10 mouse cellular contexts compared by ENCODE assay signal in genomic region chr16:85677027-85677426, GRCm38 (mm10).
DNase-seq lines count a peak whose midpoint lies in the region; ATAC-seq and TF ChIP-seq lines count a peak whose summit lies in the region.
"Had no signal": no experiment of that assay in that cellular context is flagged by ENCODE, and none has a peak within 500 bp of the region (broad histone marks: within the 10 kb centered on the region; RNA-seq: fewer than 3 reads in every experiment).

No protein-coding gene starts in this region.

- no peak overlapping the region for H3K4me3 ChIP-seq in heart, embryonic 12.5 days
- H3K4me3 ChIP-seq in forebrain, embryonic 16.5 days (replicated peaks; ENCODE audit: low read length) = no peak overlapping the region
- no peak overlapping the region for H3K4me3 ChIP-seq in hindbrain, embryonic 16.5 days (ENCODE audit: low read length)
- no peak overlapping the region for H3K4me3 ChIP-seq in left cerebral cortex, adult 2 months
- H3K4me3 ChIP-seq in midbrain, embryonic 12.5 days = no peak overlapping the region
- H3K4me3 ChIP-seq: hindbrain, embryonic 15.5 days had no signal

- no peak for ATAC-seq in heart, embryonic 12.5 days (ENCODE audit: insufficient number of reproducible peaks, low FRiP score)
- ATAC-seq in forebrain, embryonic 16.5 days = peak; percentile 64; the same call in 1 of the 2 replicates
- 0 out of 2 replicates have a peak, but pooled peaks have one; percentile 52 for ATAC-seq in hindbrain, embryonic 16.5 days
- peak; percentile 55 for ATAC-seq in midbrain, embryonic 12.5 days (ENCODE audit: low FRiP score, low read depth)

- intact Hi-C loops in left cerebral cortex, adult 2 months (cut with DNase I) = loop anchor here (5.0 to 10.0 kb wide), 4 partner anchors 505 to 802 kb away; partner anchors contain the start of gene App

- H3K4me2 ChIP-seq in heart, embryonic 12.5 days = no peak overlapping the region
- H3K4me2 ChIP-seq in forebrain, embryonic 16.5 days (ENCODE audit: low read length) = no peak overlapping the region
- peak overlapping the region; percentile 12 for H3K4me2 ChIP-seq in hindbrain, embryonic 16.5 days (ENCODE audit: low read length)
- H3K4me2 ChIP-seq in midbrain, embryonic 12.5 days (replicated peaks) = no peak overlapping the region
- H3K4me2 ChIP-seq: hindbrain, embryonic 15.5 days had no signal

- TF ChIP-seq POLR2A in brain, embryonic 14.5 days (IDR thresholded peaks at IDR 0.05; ENCODE audit: borderline replicate concordance, extremely low read depth, insufficient read depth, insufficient read length, poor library complexity, severe bottlenecking) = no peak

- H3K27me3 ChIP-seq in heart, embryonic 12.5 days (replicated peaks) = no peaks in the 10 kb centered on the region
- H3K27me3 ChIP-seq in forebrain, embryonic 16.5 days (replicated peaks; ENCODE audit: control insufficient read depth, insufficient read depth, low read length) = no peaks in the 10 kb centered on the region
- no peaks in the 10 kb centered on the region for H3K27me3 ChIP-seq in hindbrain, embryonic 16.5 days (replicated peaks; ENCODE audit: control insufficient read depth, insufficient read depth, low read length)
- no peaks in the 10 kb centered on the region for H3K27me3 ChIP-seq in midbrain, embryonic 12.5 days
- H3K27me3 ChIP-seq: hindbrain, embryonic 15.5 days had no signal

- WGBS in heart, embryonic 12.5 days = 20% methylated on average over 9 of the region's 9 CpGs
- 41% methylated on average over 9 of the region's 9 CpGs for WGBS in forebrain, embryonic 16.5 days
- 26% methylated on average over 9 of the region's 9 CpGs for WGBS in hindbrain, embryonic 16.5 days
- 44% methylated on average over 9 of the region's 9 CpGs for WGBS in midbrain, embryonic 12.5 days

- H3K36me3 ChIP-seq in heart, embryonic 12.5 days = no peaks in the 10 kb centered on the region
- no peaks in the 10 kb centered on the region for H3K36me3 ChIP-seq in forebrain, embryonic 16.5 days (ENCODE audit: control insufficient read depth, insufficient read depth)
- H3K36me3 ChIP-seq in hindbrain, embryonic 16.5 days (ENCODE audit: control insufficient read depth, insufficient read depth, low read length) = no peaks in the 10 kb centered on the region
- H3K36me3 ChIP-seq in midbrain, embryonic 12.5 days = no peaks in the 10 kb centered on the region
- H3K36me3 ChIP-seq: G1E; hindbrain, embryonic 15.5 days had no signal

- H3K9me3 ChIP-seq in heart, embryonic 12.5 days (replicated peaks) = no peaks in the 10 kb centered on the region
- no peaks in the 10 kb centered on the region for H3K9me3 ChIP-seq in forebrain, embryonic 16.5 days (ENCODE audit: control insufficient read depth, low read length)
- H3K9me3 ChIP-seq in hindbrain, embryonic 16.5 days (ENCODE audit: control insufficient read depth, low read length) = no peaks in the 10 kb centered on the region
- H3K9me3 ChIP-seq in midbrain, embryonic 12.5 days = no peaks in the 10 kb centered on the region
- H3K9me3 ChIP-seq: hindbrain, embryonic 15.5 days had no signal

- peaks cover 4% of the 10 kb centered on the region for H3K4me1 ChIP-seq in heart, embryonic 12.5 days (replicated peaks)
- peaks cover 3% of the 10 kb centered on the region; the same call in 1 of the 2 replicates for H3K4me1 ChIP-seq in forebrain, embryonic 16.5 days (replicated peaks; ENCODE audit: control insufficient read depth, insufficient read depth, low read length)
- no peaks in the 10 kb centered on the region for H3K4me1 ChIP-seq in hindbrain, embryonic 16.5 days (ENCODE audit: control insufficient read depth, insufficient read depth, low read depth, low read length)
- H3K4me1 ChIP-seq in midbrain, embryonic 12.5 days = no peaks in the 10 kb centered on the region
- H3K4me1 ChIP-seq: hindbrain, embryonic 15.5 days had no signal

- peak; percentile 41 to 63 for DNase-seq in heart, adult 18-20 months
- DNase-seq in brain, embryonic 14.5 days (ENCODE audit: low read depth) = peak; percentile 69
- peak; percentile 20 to 25 for DNase-seq in left cerebral cortex, adult 2 months (ENCODE audit: extremely low spot score in 1 of 2, low spot score in 2 of 2)
- DNase-seq in urinary bladder, postnatal 36 days (ENCODE audit: low spot score in 2 of 2) = peak; percentile 10 to 13

- H3K27ac ChIP-seq in heart, embryonic 12.5 days (ENCODE audit: poor library complexity, severe bottlenecking) = no peak overlapping the region
- H3K27ac ChIP-seq in forebrain, embryonic 16.5 days (ENCODE audit: low read length) = no peak overlapping the region
- no peak overlapping the region for H3K27ac ChIP-seq in hindbrain, embryonic 16.5 days (ENCODE audit: low read depth, low read length)
- H3K27ac ChIP-seq in left cerebral cortex, adult 2 months = no peak overlapping the region
- no peak overlapping the region for H3K27ac ChIP-seq in midbrain, embryonic 12.5 days (replicated peaks)
- H3K27ac ChIP-seq: hindbrain, embryonic 15.5 days had no signal

- H3K9ac ChIP-seq in heart, embryonic 12.5 days = no peak overlapping the region
- H3K9ac ChIP-seq in forebrain, embryonic 16.5 days (replicated peaks; ENCODE audit: low read depth, low read length) = no peak overlapping the region
- H3K9ac ChIP-seq in hindbrain, embryonic 16.5 days (ENCODE audit: low read depth, low read length) = no peak overlapping the region
- no peak overlapping the region for H3K9ac ChIP-seq in midbrain, embryonic 12.5 days (replicated peaks)
- H3K9ac ChIP-seq: hindbrain, embryonic 15.5 days had no signal

- TF ChIP-seq CTCF in brain, embryonic 14.5 days (IDR thresholded peaks at IDR 0.05; ENCODE audit: borderline replicate concordance, extremely low read depth, insufficient read depth, insufficient read length) = peak; percentile 65; the same call in 1 of the 2 replicates
- peak; percentile 66 for TF ChIP-seq CTCF in left cerebral cortex, adult 2 months (IDR thresholded peaks at IDR 0.05)

Comparison
In these comparisons a context has a peak if more than half of its experiments do, and no peak if none do; other contexts are left out.
1. DNase-seq: peak in every context shown above with its lines; median percentile 69 in brain, embryonic 14.5 days; 52 in heart, adult 18-20 months; 22 in left cerebral cortex, adult 2 months; 12 in urinary bladder, postnatal 36 days.